In the genomic region with DNA sequence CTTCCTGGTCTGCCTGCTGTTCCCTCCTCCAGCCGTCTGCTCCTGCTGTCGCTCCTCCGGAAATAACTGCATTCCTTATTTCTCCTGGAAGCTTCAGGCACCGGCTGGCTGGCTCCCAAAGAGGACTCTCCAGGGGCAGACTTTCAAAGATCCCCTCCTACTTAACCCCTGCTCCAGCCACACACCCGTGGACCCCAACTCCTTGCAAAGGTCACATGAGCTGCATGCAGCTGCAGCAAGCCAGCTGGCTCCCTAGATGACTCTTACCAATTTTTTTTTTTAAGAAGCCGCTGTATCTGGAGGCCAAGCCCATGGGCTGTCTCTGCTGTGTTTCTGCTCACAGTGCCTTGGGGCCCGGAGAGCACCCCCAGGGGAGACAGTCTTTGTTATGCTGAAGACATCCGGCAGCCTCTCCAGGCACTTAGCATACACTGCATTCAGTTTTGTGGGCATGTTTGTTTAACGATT, we compare ENCODE assay signal across 8 mouse cellular contexts. TPM values are rescaled to one million over a fixed set of nuclear protein-coding genes. Genes with fewer than 3 reads are reported as not detected.
DNase-seq lines count a peak whose midpoint lies in the region; ATAC-seq and TF ChIP-seq lines count a peak whose summit lies in the region.

No protein-coding gene starts in this region.

- H3K36me3 ChIP-seq in lung, embryonic 14.5 days (ENCODE audit: insufficient read depth) = no peaks in the 10 kb centered on the region
- no peaks in the 10 kb centered on the region for H3K36me3 ChIP-seq in heart, embryonic 15.5 days
- H3K36me3 ChIP-seq in neural tube, embryonic 12.5 days = no peaks in the 10 kb centered on the region

- TF ChIP-seq CTCF in lung, embryonic 14.5 days (IDR thresholded peaks at IDR 0.05; ENCODE audit: low read depth) = no peak
- no peak for TF ChIP-seq CTCF in cortical plate, adult 2 months (IDR thresholded peaks at IDR 0.05; ENCODE audit: extremely low read depth, insufficient read depth, low read length)

- no peak overlapping the region for H3K9ac ChIP-seq in lung, embryonic 14.5 days
- no peak overlapping the region for H3K9ac ChIP-seq in heart, embryonic 15.5 days
- H3K9ac ChIP-seq in neural tube, embryonic 12.5 days = no peak overlapping the region; the same call in 1 of the 2 replicates

- H3K4me1 ChIP-seq in lung, embryonic 14.5 days (ENCODE audit: insufficient read depth) = peaks cover 10% of the 10 kb centered on the region
- peaks cover 27% of the 10 kb centered on the region for H3K4me1 ChIP-seq in cortical plate, adult 2 months (ENCODE audit: control insufficient read depth, insufficient read depth, low read length)
- peaks cover 52% of the 10 kb centered on the region for H3K4me1 ChIP-seq in heart, embryonic 15.5 days (replicated peaks)
- H3K4me1 ChIP-seq in neural tube, embryonic 12.5 days = peaks cover 44% of the 10 kb centered on the region

- H3K27me3 ChIP-seq in lung, embryonic 14.5 days (ENCODE audit: insufficient read depth, low read length) = no peaks in the 10 kb centered on the region
- H3K27me3 ChIP-seq in heart, embryonic 15.5 days = no peaks in the 10 kb centered on the region
- H3K27me3 ChIP-seq in neural tube, embryonic 12.5 days (replicated peaks) = peaks cover 4% of the 10 kb centered on the region; the same call in 1 of the 2 replicates

- H3K27ac ChIP-seq in lung, embryonic 14.5 days (ENCODE audit: low read depth) = peak overlapping the region; percentile 56; the same call in 1 of the 2 replicates
- H3K27ac ChIP-seq in cortical plate, adult 2 months (ENCODE audit: insufficient read depth, low read length) = peak overlapping the region; percentile 1; the same call in 1 of the 2 replicates
- H3K27ac ChIP-seq in heart, embryonic 15.5 days = peak overlapping the region; percentile 59
- no peak overlapping the region for H3K27ac ChIP-seq in neural tube, embryonic 12.5 days

- peak overlapping the region; percentile 32; the same call in 1 of the 2 replicates for H3K4me2 ChIP-seq in lung, embryonic 14.5 days
- peak overlapping the region; percentile 26 for H3K4me2 ChIP-seq in heart, embryonic 15.5 days
- H3K4me2 ChIP-seq in neural tube, embryonic 12.5 days (replicated peaks) = 0 out of 2 replicates have a peak overlapping the region, but pooled peaks have one; percentile 27

- DNase-seq in lung, embryonic 14.5 days = peak; percentile 78
- DNase-seq in lung, postnatal 25 days (ENCODE audit: low spot score) = no peak
- DNase-seq in kidney, postnatal 25 days = peak; percentile 55 to 56
- DNase-seq in yolk sac, embryonic 10.5 days (ENCODE audit: low spot score) = peak; percentile 45
- no peak for DNase-seq in cerebellum, postnatal 4 days (ENCODE audit: low spot score in 2 of 2)

- WGBS in lung, embryonic 14.5 days = 4% methylated on average over 9 of the region's 9 CpGs
- WGBS in heart, embryonic 15.5 days = 7% methylated on average over 9 of the region's 9 CpGs
- 2% methylated on average over 9 of the region's 9 CpGs for WGBS in neural tube, embryonic 12.5 days

- no peaks in the 10 kb centered on the region for H3K9me3 ChIP-seq in lung, embryonic 14.5 days (ENCODE audit: low read depth, low read length)
- no peaks in the 10 kb centered on the region for H3K9me3 ChIP-seq in heart, embryonic 15.5 days (replicated peaks)
- no peaks in the 10 kb centered on the region for H3K9me3 ChIP-seq in neural tube, embryonic 12.5 days

- peak; percentile 32; the same call in 1 of the 2 replicates for ATAC-seq in lung, embryonic 14.5 days (ENCODE audit: insufficient read depth)
- ATAC-seq in heart, embryonic 15.5 days (replicated peaks; ENCODE audit: insufficient number of reproducible peaks, insufficient read depth, low FRiP score, low read depth) = 0 out of 2 replicates have a peak, but pooled peaks have one; percentile 6
- ATAC-seq in neural tube, embryonic 12.5 days (ENCODE audit: low FRiP score, low read depth) = no peak

- H3K4me3 ChIP-seq in lung, embryonic 14.5 days (ENCODE audit: low read depth, low read length) = no peak overlapping the region
- H3K4me3 ChIP-seq in cortical plate, adult 2 months (ENCODE audit: insufficient read depth, low read length) = no peak overlapping the region
- H3K4me3 ChIP-seq in heart, embryonic 15.5 days = no peak overlapping the region
- no peak overlapping the region for H3K4me3 ChIP-seq in neural tube, embryonic 12.5 days

- no peak for TF ChIP-seq POLR2A in cortical plate, adult 2 months (IDR thresholded peaks at IDR 0.05; ENCODE audit: extremely low read depth, insufficient read depth, low read length)

RNA-seq across cellular contexts. Expression of gene Crb2, which starts 8.9 kb away (rescaled TPM):
- 1.5 and 1.8 TPM in 2 replicates for polyA plus RNA-seq in lung, embryonic 14.5 days (2014; fragmentation: Nextera tagmentation; extraction: Ambion mirVana)
- polyA plus RNA-seq in cortical plate, adult 2 months (2012; rRNA removed) = 1.7 and 2.0 TPM in 2 replicates
- 1.3 and 2.1 TPM in 2 replicates for polyA plus RNA-seq in heart, embryonic 15.5 days (2015; fragmentation: Nextera tagmentation; extraction: Ambion mirVana)
- polyA plus RNA-seq in neural tube, embryonic 12.5 days (2016; fragmentation: Nextera tagmentation; extraction: Ambion mirVana) = 9.1 and 9.5 TPM in 2 replicates

Comparison
In these comparisons a context has a peak if more than half of its experiments do, and no peak if none do; other contexts are left out.
1. DNase-seq: peak in lung, embryonic 14.5 days (single experiment), kidney, postnatal 25 days (2 of 2) and yolk sac, embryonic 10.5 days (single experiment); none in lung, postnatal 25 days (single experiment) and cerebellum, postnatal 4 days (0 of 2).
2. Peak in every context shown above with its lines, with median percentiles within 50 percentile points of each other: H3K4me2 ChIP-seq.